Mouse (Mus musculus) embryonic facial prominence, embryonic 11.5 days (tissue): ENCODE measurements at regions not wholly inside any gene's neighbourhood (a gene's known extent, or its start where the extent isn't known, plus 50 kb on each side); places are given as distances from the start of the nearest gene placed in this dataset.

Source experiments
- ATAC-seq: fragments of 200-750 bp; cut with Nextera tagmentation; replicated peaks from 2 replicates; pipeline ENCODE4 v1.8.0; 2017; ENCODE audit warnings: low read depth; ENCODE audit not compliant: insufficient number of reproducible peaks, low FRiP score, low TSS enrichment
- DNase-seq: peaks from one replicate; pipeline ENCODE4 v3.0.0-alpha.2; 2015; ENCODE audit warnings: low spot score
- H3K27ac ChIP-seq: fragments of 300-500 bp; sonication (generic); replicated peaks from 2 replicates; pipeline ENCODE4 v1.5.1; 2014; ENCODE audit warnings: mild to moderate bottlenecking, low read depth, low read length, control low read depth
- H3K27me3 ChIP-seq: fragments of 300-500 bp; sonication (generic); 2 replicates; pipeline ENCODE4 v1.6.1; 2014; ENCODE audit warnings: mild to moderate bottlenecking, low read length, moderate library complexity, mixed read lengths; ENCODE audit not compliant: control insufficient read depth, insufficient read depth
- H3K36me3 ChIP-seq: fragments of 300-500 bp; sonication (generic); replicated peaks from 2 replicates; pipeline ENCODE4 v1.6.1; 2014; ENCODE audit warnings: low read depth, mild to moderate bottlenecking, low read length, moderate library complexity, mixed read lengths; ENCODE audit not compliant: control insufficient read depth, insufficient read depth
- H3K4me1 ChIP-seq: fragments of 300-500 bp; sonication (generic); 2 replicates; pipeline ENCODE4 v1.6.1; 2014; ENCODE audit warnings: low read length, mixed read lengths; ENCODE audit not compliant: control insufficient read depth, insufficient read depth
- H3K4me2 ChIP-seq: fragments of 300-500 bp; sonication (generic); 2 replicates; pipeline ENCODE4 v1.6.1; 2014; ENCODE audit warnings: low read depth, mild to moderate bottlenecking, control low read depth, low read length, moderate library complexity
- H3K4me3 ChIP-seq: fragments of 300-500 bp; sonication (generic); 2 replicates; pipeline ENCODE4 v1.5.1; 2014; ENCODE audit warnings: low read depth, low read length, control low read depth
- H3K9ac ChIP-seq: fragments of 300-500 bp; sonication (generic); replicated peaks from 2 replicates; pipeline ENCODE4 v1.6.1; 2014; ENCODE audit warnings: mild to moderate bottlenecking, control low read depth, low read length
- H3K9me3 ChIP-seq: fragments of 300-500 bp; sonication (generic); replicated peaks from 2 replicates; pipeline ENCODE4 v1.6.1; 2016; ENCODE audit warnings: mild to moderate bottlenecking, low read length, inconsistent platforms, mixed read lengths; ENCODE audit not compliant: control insufficient read depth
- WGBS: fragments of 180-500 bp; shearing (Covaris S2); extraction: QIAGEN DNeasy Blood & Tissue Kit; methylation state at CpG from one replicate; pipeline ENCODE4 v1.1.7; 2014; 5-methylcytosine and 5-hydroxymethylcytosine counted together

GRCm38 (mm10) chr4:45674291-45674690 lies 124.5 kb upstream of the Aldh1b1 start:
- Histone ChIP-seq H3K27me3 (no peaks in the 10 kb centered on the region), H3K4me3 (no peak overlapping the region), H3K9ac (no peak overlapping the region), H3K4me1 (no peaks in the 10 kb centered on the region), H3K36me3 (no peaks in the 10 kb centered on the region), H3K9me3 (no peaks in the 10 kb centered on the region), H3K27ac (no peak overlapping the region), H3K4me2 (no peak overlapping the region)
- 84% methylated on average over 10 of the region's 10 CpGs for WGBS
- no peak for DNase-seq
- ATAC-seq = no peak

DNA sequence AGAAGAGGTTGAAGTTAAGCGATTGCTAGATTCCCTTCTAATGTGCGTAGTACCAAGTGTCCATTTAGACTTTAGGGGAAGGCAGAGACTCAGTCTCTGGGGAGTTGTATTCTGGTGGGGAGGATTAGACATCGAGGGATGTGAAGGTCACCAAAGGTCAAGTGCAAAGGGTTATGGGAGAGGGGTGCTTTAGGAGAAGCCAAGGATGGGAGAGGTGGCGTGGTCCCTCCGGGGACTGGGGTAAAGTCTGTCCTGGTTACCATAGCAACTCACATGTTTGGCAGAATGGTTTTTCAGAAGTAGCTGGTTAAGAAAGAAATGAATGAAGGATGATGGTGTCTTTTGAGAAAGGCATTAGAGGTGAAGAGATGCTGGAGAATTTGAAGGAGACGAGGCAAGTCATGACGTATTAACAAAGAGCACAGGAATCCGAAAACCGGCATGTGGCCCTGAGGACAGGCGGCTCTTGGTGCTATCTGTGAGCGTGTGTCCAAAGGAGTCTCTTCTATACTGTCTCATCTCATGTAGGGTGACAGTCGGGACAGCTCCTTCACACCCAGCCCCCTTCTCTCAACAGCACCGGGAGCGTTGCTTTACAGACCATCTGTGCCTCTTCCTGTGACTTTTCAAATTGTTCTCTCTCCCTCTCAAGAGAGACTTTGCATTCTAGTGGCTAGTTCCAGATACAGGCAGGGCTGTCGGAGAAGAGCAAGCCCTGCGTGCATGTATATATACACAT lies 125.6 kb upstream of the Aldh1b1 start:
- no peak for ATAC-seq
- no peak for DNase-seq
- WGBS = 65% methylated on average over 16 of the region's 16 CpGs
- Histone ChIP-seq H3K27ac (no peak overlapping the region), H3K9ac (no peak overlapping the region), H3K4me2 (no peak overlapping the region), H3K27me3 (no peaks in the 10 kb centered on the region), H3K4me1 (no peaks in the 10 kb centered on the region), H3K4me3 (no peak overlapping the region), H3K9me3 (no peaks in the 10 kb centered on the region), H3K36me3 (no peaks in the 10 kb centered on the region)

DNA sequence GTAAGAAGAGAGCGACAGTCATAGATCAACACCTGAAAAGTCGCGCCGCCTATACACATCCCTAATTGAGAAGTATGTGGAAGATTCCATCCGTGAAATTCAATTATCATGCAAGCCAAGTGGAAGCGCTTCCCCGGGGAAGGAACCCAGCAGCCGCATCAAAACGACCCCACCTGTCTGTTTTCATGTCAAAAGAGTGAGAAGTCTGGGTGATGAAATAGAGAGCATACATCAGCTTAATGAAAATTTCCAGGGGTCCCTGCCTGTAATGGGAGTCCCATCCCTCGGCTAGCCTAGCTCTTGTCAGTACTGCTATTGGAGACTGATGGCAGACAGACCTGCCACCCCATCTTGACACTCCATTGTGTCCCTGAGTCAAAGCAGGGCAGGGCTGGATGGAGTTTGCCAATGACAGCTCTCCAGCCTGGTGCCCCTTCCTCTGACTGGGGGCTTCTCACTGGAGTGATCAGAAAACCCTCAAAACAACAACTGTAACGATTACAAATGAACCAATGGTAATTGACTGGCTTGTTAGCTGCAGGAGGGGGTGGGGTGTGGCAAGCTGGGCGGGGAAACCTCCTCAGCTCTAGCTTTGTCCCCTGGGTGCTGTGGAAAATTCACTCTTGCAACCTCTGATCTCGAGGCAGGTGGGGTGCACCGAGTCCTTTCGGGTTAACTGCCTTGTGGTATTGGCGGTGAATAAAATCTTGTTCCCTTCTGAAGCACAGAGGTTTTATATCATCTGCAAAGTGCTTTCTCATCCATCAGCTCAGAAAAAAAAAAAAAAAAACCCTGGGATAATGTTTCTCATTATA lies 126.4 kb upstream of the Aldh1b1 start:
- WGBS = 44% methylated on average over 16 of the region's 16 CpGs
- H3K4me3 ChIP-seq = no peak overlapping the region
- H3K36me3 ChIP-seq = no peaks in the 10 kb centered on the region
- H3K27ac ChIP-seq = no peak overlapping the region
- H3K4me2 ChIP-seq = no peak overlapping the region
- no peaks in the 10 kb centered on the region for H3K4me1 ChIP-seq
- no peaks in the 10 kb centered on the region for H3K9me3 ChIP-seq
- H3K9ac ChIP-seq = no peak overlapping the region
- DNase-seq (no peak), ATAC-seq (no peak)
- H3K27me3 ChIP-seq = no peaks in the 10 kb centered on the region

- Histone ChIP-seq H3K9me3 (no peaks in the 10 kb centered on the region), H3K4me3 (no peak overlapping the region), H3K4me2 (no peak overlapping the region), H3K4me1 (no peaks in the 10 kb centered on the region), H3K36me3 (no peaks in the 10 kb centered on the region), H3K9ac (no peak overlapping the region), H3K27me3 (no peaks in the 10 kb centered on the region), H3K27ac (no peak overlapping the region)
- ATAC-seq (no peak), DNase-seq (no peak)
- WGBS = 86% methylated on average over 8 of the region's 8 CpGs
These were observed 132.1 kb upstream of the Shb start for GRCm38 (mm10) chr4:45664372-45664771.

- Histone ChIP-seq H3K4me1 (peaks cover 2% of the 10 kb centered on the region; the same call in 1 of the 2 replicates), H3K27me3 (no peaks in the 10 kb centered on the region), H3K9ac (no peak overlapping the region), H3K4me3 (no peak overlapping the region), H3K36me3 (no peaks in the 10 kb centered on the region), H3K9me3 (no peaks in the 10 kb centered on the region), H3K27ac (no peak overlapping the region), H3K4me2 (no peak overlapping the region)
- ATAC-seq (no peak), DNase-seq (no peak)
- WGBS = 29% methylated on average over 5 of the region's 5 CpGs
These were observed 125.2 kb upstream of the Shb start for GRCm38 (mm10) chr4:45657350-45657978.

GRCm38 (mm10) chr4:45655780-45656179 lies 123.5 kb upstream of the Shb start:
- no peak for ATAC-seq
- no peaks in the 10 kb centered on the region for H3K36me3 ChIP-seq
- no peak overlapping the region for H3K4me3 ChIP-seq
- DNase-seq = no peak
- 58% methylated on average over 5 of the region's 5 CpGs for WGBS
- H3K27me3 ChIP-seq = no peaks in the 10 kb centered on the region
- H3K27ac ChIP-seq = no peak overlapping the region
- no peaks in the 10 kb centered on the region for H3K9me3 ChIP-seq
- H3K9ac ChIP-seq = no peak overlapping the region
- H3K4me1 ChIP-seq = peaks cover 2% of the 10 kb centered on the region; the same call in 1 of the 2 replicates
- no peak overlapping the region for H3K4me2 ChIP-seq

- peak overlapping the region; percentile 25 for H3K4me2 ChIP-seq
- ATAC-seq = no peak
- H3K27ac ChIP-seq = no peak overlapping the region
These were observed 122.5 kb upstream of the Shb start for GRCm38 (mm10) chr4:45654804-45655155.

More at GRCm38 (mm10) chr4:45654804-45655155, 122.5 kb upstream of the Shb start:
- H3K4me3 ChIP-seq = no peak overlapping the region
- H3K9ac ChIP-seq = no peak overlapping the region
- H3K9me3 ChIP-seq = no peaks in the 10 kb centered on the region
- WGBS = 10% methylated on average over 4 of the region's 4 CpGs
- no peak for DNase-seq
- H3K27me3 ChIP-seq = no peaks in the 10 kb centered on the region
- H3K4me1 ChIP-seq = peaks cover 2% of the 10 kb centered on the region; the same call in 1 of the 2 replicates
- no peaks in the 10 kb centered on the region for H3K36me3 ChIP-seq
